9 mouse cellular contexts compared by ENCODE assay signal in genomic region chr17:56475584-56476401, GRCm38 (mm10). TPM values are rescaled to one million over a fixed set of nuclear protein-coding genes. Genes with fewer than 3 reads are reported as not detected.
A peak's percentile ranks its signal among the peaks of the same experiment; 100 is the strongest.
DNase-seq lines count a peak whose midpoint lies in the region; ATAC-seq and TF ChIP-seq lines count a peak whose summit lies in the region.
"Had no signal": no experiment of that assay in that cellular context is flagged by ENCODE, and none has a peak within 500 bp of the region (broad histone marks: within the 10 kb centered on the region; RNA-seq: fewer than 3 reads in every experiment).

No protein-coding gene starts in this region.

- WGBS in lung, embryonic 14.5 days: 1% methylated on average over 66 of the region's 66 CpGs
- under 1% methylated on average over 66 of the region's 66 CpGs for WGBS in forebrain, embryonic 15.5 days
- 1% methylated on average over 37 of the region's 66 CpGs for WGBS in stomach, postnatal 0 days

- peak overlapping the region; percentile 99 for H3K4me2 ChIP-seq in lung, embryonic 14.5 days
- H3K4me2 ChIP-seq in forebrain, embryonic 15.5 days (replicated peaks): peak overlapping the region; percentile 84
- H3K4me2 ChIP-seq in stomach, postnatal 0 days (replicated peaks; ENCODE audit: low read depth): peak overlapping the region; percentile 94

- H3K27me3 ChIP-seq in lung, embryonic 14.5 days (ENCODE audit: insufficient read depth, low read length): peaks cover 31% of the 10 kb centered on the region
- no peaks in the 10 kb centered on the region for H3K27me3 ChIP-seq in forebrain, embryonic 15.5 days
- H3K27me3 ChIP-seq in stomach, postnatal 0 days (ENCODE audit: control insufficient read depth, insufficient read depth, low read length): peaks cover 3% of the 10 kb centered on the region; the same call in 1 of the 2 replicates

- TF ChIP-seq EP300 in stomach, postnatal 0 days (optimal IDR thresholded peaks at IDR 0.05): no peak

- H3K4me3 ChIP-seq in lung, embryonic 14.5 days (ENCODE audit: low read depth, low read length): peak overlapping the region; percentile 80
- H3K4me3 ChIP-seq in forebrain, embryonic 15.5 days: peak overlapping the region; percentile 88
- peak overlapping the region; percentile 64 for H3K4me3 ChIP-seq in stomach, postnatal 0 days (ENCODE audit: low read depth, low read length)

- H3K9me3 ChIP-seq in lung, embryonic 14.5 days (ENCODE audit: low read depth, low read length): 0 out of 2 replicates have a peak, but pooled peaks cover 4% of the 10 kb centered on the region
- H3K9me3 ChIP-seq in forebrain, embryonic 15.5 days: no peaks in the 10 kb centered on the region
- no peaks in the 10 kb centered on the region for H3K9me3 ChIP-seq in stomach, postnatal 0 days (ENCODE audit: control insufficient read depth, low read length)

- TF ChIP-seq CTCF in lung, embryonic 14.5 days (IDR thresholded peaks at IDR 0.05; ENCODE audit: low read depth): no peak
- no peak for TF ChIP-seq CTCF in stomach, postnatal 0 days (IDR thresholded peaks at IDR 0.05; ENCODE audit: low read depth)

- H3K36me3 ChIP-seq in lung, embryonic 14.5 days (ENCODE audit: insufficient read depth): no peaks in the 10 kb centered on the region
- H3K36me3 ChIP-seq in forebrain, embryonic 15.5 days: no peaks in the 10 kb centered on the region
- no peaks in the 10 kb centered on the region for H3K36me3 ChIP-seq in stomach, postnatal 0 days (ENCODE audit: control insufficient read depth, insufficient read depth, low read length)

- H3K4me1 ChIP-seq in lung, embryonic 14.5 days (ENCODE audit: insufficient read depth): peaks cover 24% of the 10 kb centered on the region
- peaks cover 45% of the 10 kb centered on the region for H3K4me1 ChIP-seq in forebrain, embryonic 15.5 days
- H3K4me1 ChIP-seq in stomach, postnatal 0 days (replicated peaks; ENCODE audit: control insufficient read depth, insufficient read depth): peaks cover 12% of the 10 kb centered on the region

- ATAC-seq in lung, embryonic 14.5 days (ENCODE audit: insufficient read depth): peak; percentile 35
- peak; percentile 38 for ATAC-seq in forebrain, embryonic 15.5 days (replicated peaks)
- 0 out of 2 replicates have a peak, but pooled peaks have one; percentile 9 for ATAC-seq in megakaryocyte, adult 5-6 weeks (ENCODE audit: poor library complexity, severe bottlenecking)
- peak; percentile 7; the same call in 1 of the 2 replicates for ATAC-seq in stomach, postnatal 0 days (ENCODE audit: low FRiP score, low TSS enrichment)
- ATAC-seq in megakaryocyte progenitor cell, adult 5-6 weeks (replicated peaks; ENCODE audit: poor library complexity): no peak

- H3K27ac ChIP-seq in lung, embryonic 14.5 days (ENCODE audit: low read depth): peak overlapping the region; percentile 86
- peak overlapping the region; percentile 99 for H3K27ac ChIP-seq in forebrain, embryonic 15.5 days (replicated peaks)
- H3K27ac ChIP-seq in stomach, postnatal 0 days (replicated peaks): peak overlapping the region; percentile 53

- no peak for DNase-seq in lung, embryonic 14.5 days
- DNase-seq in lung, postnatal 25 days (ENCODE audit: low spot score): no peak
- DNase-seq in brain, adult 2 months (ENCODE audit: low read depth, low spot score): peak; percentile 57
- peak; percentile 55 to 58 for DNase-seq in kidney, postnatal 4 days
- DNase-seq in stomach, postnatal 0 days (ENCODE audit: low spot score): peak; percentile 27

- H3K9ac ChIP-seq in lung, embryonic 14.5 days: peak overlapping the region; percentile 74
- H3K9ac ChIP-seq in forebrain, embryonic 15.5 days (replicated peaks): peak overlapping the region; percentile 98
- H3K9ac ChIP-seq in stomach, postnatal 0 days (ENCODE audit: low read length): peak overlapping the region; percentile 67

RNA-seq across cellular contexts. Expression of gene Ptprs, which starts 0.5 kb away (rescaled TPM):
- polyA plus RNA-seq in lung, embryonic 14.5 days (2014; fragmentation: Nextera tagmentation; extraction: Ambion mirVana): 96.8 and 112 TPM in 2 replicates
- 375 and 409 TPM in 2 replicates for polyA plus RNA-seq in forebrain, embryonic 15.5 days (2015; fragmentation: Nextera tagmentation; extraction: Ambion mirVana)
- total RNA-seq in megakaryocyte, adult 5-6 weeks (2015): 18.1 and 18.6 TPM in 2 replicates
- total RNA-seq in megakaryocyte, adult 5-6 weeks (2017): 17.3 and 52.6 TPM in 2 replicates
- 22.2 and 22.8 TPM in 2 replicates for polyA plus RNA-seq in stomach, postnatal 0 days (2015; fragmentation: Nextera tagmentation; extraction: Ambion mirVana)
- total RNA-seq in megakaryocyte progenitor cell, adult 5-6 weeks (2015): 35.9 and 39.7 TPM in 2 replicates
- total RNA-seq in megakaryocyte progenitor cell, adult 5-6 weeks (2017): 35.3 and 38.5 TPM in 2 replicates

RNA-seq across cellular contexts. Expression of gene Znrf4, which starts 36.4 kb away (rescaled TPM):
- not detected in 2 replicates for polyA plus RNA-seq in lung, embryonic 14.5 days (2014; fragmentation: Nextera tagmentation; extraction: Ambion mirVana)
- polyA plus RNA-seq in forebrain, embryonic 15.5 days (2015; fragmentation: Nextera tagmentation; extraction: Ambion mirVana): 0.14 and 0.36 TPM in 2 replicates
- not detected in 2 replicates for total RNA-seq in megakaryocyte, adult 5-6 weeks (2015)
- not detected in 2 replicates for total RNA-seq in megakaryocyte, adult 5-6 weeks (2017)
- polyA plus RNA-seq in stomach, postnatal 0 days (2015; fragmentation: Nextera tagmentation; extraction: Ambion mirVana): not detected in 2 replicates
- total RNA-seq in megakaryocyte progenitor cell, adult 5-6 weeks (2015): not detected in 2 replicates
- total RNA-seq in megakaryocyte progenitor cell, adult 5-6 weeks (2017): not detected in 2 replicates
- total RNA-seq: common myeloid progenitor, adult 5-6 weeks had no signal

Comparison
In these comparisons a context has a peak if more than half of its experiments do, and no peak if none do; other contexts are left out.
1. DNase-seq: peak in brain, adult 2 months (single experiment), kidney, postnatal 4 days (2 of 2) and stomach, postnatal 0 days (single experiment); none in lung, embryonic 14.5 days (single experiment) and lung, postnatal 25 days (single experiment).
2. Peak in every context shown above with its lines, with median percentiles within 50 percentile points of each other: H3K27ac ChIP-seq, H3K4me2 ChIP-seq, H3K4me3 ChIP-seq and H3K9ac ChIP-seq.